Comparison of ENCODE assay signal across 8 mouse cellular contexts in the genomic region with DNA sequence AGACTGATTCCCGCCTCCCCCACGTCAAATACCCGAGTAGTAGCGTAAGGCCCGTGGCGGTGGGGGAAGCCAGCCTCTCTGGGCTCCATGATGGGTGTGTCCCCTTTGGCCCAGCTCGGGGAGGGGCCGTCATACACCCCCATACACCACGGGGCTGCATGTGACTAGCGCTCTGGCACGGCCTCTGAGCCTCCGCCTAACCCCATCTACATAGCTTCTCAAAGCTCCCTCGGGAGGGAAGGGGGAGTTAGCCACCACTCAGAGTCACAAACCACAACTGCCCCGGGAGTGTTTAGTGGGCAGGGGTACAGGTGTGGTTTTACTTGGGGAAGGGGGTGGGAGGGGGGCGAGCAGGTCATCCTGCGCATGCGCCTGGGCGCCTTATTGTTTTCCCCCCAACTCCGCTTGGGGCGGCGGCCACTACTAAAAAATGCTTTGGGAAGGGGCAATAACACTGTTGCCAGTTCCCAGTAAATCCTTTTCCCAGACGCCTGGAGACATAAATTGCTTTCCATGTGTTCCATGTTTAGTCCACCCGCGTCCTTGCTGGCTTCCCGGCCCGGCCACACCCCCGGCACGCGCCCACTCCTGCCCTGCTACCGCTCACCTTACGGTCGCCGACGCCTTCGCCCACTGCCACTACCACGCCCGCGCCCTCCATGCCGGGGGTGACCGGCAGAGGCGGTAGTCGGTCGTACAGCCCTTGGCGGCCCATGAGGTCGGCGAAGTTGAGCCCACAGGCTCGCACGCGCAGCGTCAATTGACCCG. TPM values are rescaled to one million over a fixed set of nuclear protein-coding genes. Genes with fewer than 3 reads are reported as not detected.
DNase-seq lines count a peak whose midpoint lies in the region; ATAC-seq and TF ChIP-seq lines count a peak whose summit lies in the region.

No protein-coding gene starts in this region.

- peak overlapping the region; percentile 88 for H3K27ac ChIP-seq in forebrain, embryonic 12.5 days
- 0 out of 2 replicates have a peak overlapping the region, but pooled peaks have one; percentile 12 for H3K27ac ChIP-seq in limb, embryonic 11.5 days (replicated peaks; ENCODE audit: low read depth, low read length)
- peak overlapping the region; percentile 69 for H3K27ac ChIP-seq in midbrain, embryonic 11.5 days (ENCODE audit: low read depth, low read length)

- peak overlapping the region; percentile 88 for H3K4me2 ChIP-seq in forebrain, embryonic 12.5 days
- H3K4me2 ChIP-seq in limb, embryonic 11.5 days (ENCODE audit: low read depth, severe bottlenecking), result peak overlapping the region; percentile 98
- H3K4me2 ChIP-seq in midbrain, embryonic 11.5 days, result peak overlapping the region; percentile 95

- peak; percentile 64 to 70 for DNase-seq in adrenal gland, adult 18-20 months (ENCODE audit: low spot score in 2 of 2)
- DNase-seq in heart, postnatal 36 days, result peak; percentile 66 to 79
- peak; percentile 70 for DNase-seq in limb, embryonic 11.5 days (ENCODE audit: low spot score)
- peak; percentile 94 for DNase-seq in midbrain, embryonic 11.5 days (ENCODE audit: low spot score, missing footprints)
- DNase-seq in splenic B cell, adult 2 months (ENCODE audit: low read depth, low spot score), result peak; percentile 83
- DNase-seq in layer of hippocampus, postnatal 36 days, result no peak

- peak overlapping the region; percentile 75 for H3K9ac ChIP-seq in forebrain, embryonic 12.5 days
- peak overlapping the region; percentile 53 for H3K9ac ChIP-seq in limb, embryonic 11.5 days (ENCODE audit: low read length)
- H3K9ac ChIP-seq in midbrain, embryonic 11.5 days (ENCODE audit: low read length), result peak overlapping the region; percentile 75

- no peaks in the 10 kb centered on the region for H3K9me3 ChIP-seq in E14TG2a.4 (ENCODE audit: low read length)
- no peaks in the 10 kb centered on the region for H3K9me3 ChIP-seq in forebrain, embryonic 12.5 days
- no peaks in the 10 kb centered on the region for H3K9me3 ChIP-seq in limb, embryonic 11.5 days (ENCODE audit: control insufficient read depth, low read length)
- H3K9me3 ChIP-seq in midbrain, embryonic 11.5 days (ENCODE audit: control insufficient read depth, low read length), result no peaks in the 10 kb centered on the region

- H3K36me3 ChIP-seq in E14TG2a.4 (ENCODE audit: insufficient read depth, low read length), result peaks cover 29% of the 10 kb centered on the region
- H3K36me3 ChIP-seq in forebrain, embryonic 12.5 days (replicated peaks), result peaks cover 22% of the 10 kb centered on the region
- H3K36me3 ChIP-seq in limb, embryonic 11.5 days (ENCODE audit: control insufficient read depth, insufficient read depth, low read length), result no peaks in the 10 kb centered on the region
- H3K36me3 ChIP-seq in midbrain, embryonic 11.5 days (ENCODE audit: control insufficient read depth, insufficient read depth, low read length), result no peaks in the 10 kb centered on the region; the same call in 1 of the 2 replicates
- peaks cover 2% of the 10 kb centered on the region; the same call in 1 of the 2 replicates for H3K36me3 ChIP-seq in splenic B cell, adult 2 months (ENCODE audit: control insufficient read depth, insufficient read depth, low read length, poor library complexity, severe bottlenecking)

- WGBS in forebrain, embryonic 12.5 days, result under 1% methylated on average over 49 of the region's 51 CpGs
- under 1% methylated on average over 51 of the region's 51 CpGs for whole genome bisulfite sequencing in limb, embryonic 11.5 days
- WGBS in midbrain, embryonic 11.5 days, result under 1% methylated on average over 51 of the region's 51 CpGs

- intact Hi-C loops in heart, postnatal 36 days (cut with DNase I), result loop anchor here (5.0 kb wide), 1 partner anchor 87 kb away; the partner anchor contains the start of genes Brca1 and Nbr1

- peaks cover 81% of the 10 kb centered on the region for H3K4me1 ChIP-seq in E14TG2a.4 (replicated peaks; ENCODE audit: low read depth, low read length)
- H3K4me1 ChIP-seq in forebrain, embryonic 12.5 days, result peaks cover 64% of the 10 kb centered on the region
- peaks cover 38% of the 10 kb centered on the region for H3K4me1 ChIP-seq in limb, embryonic 11.5 days (ENCODE audit: control insufficient read depth, insufficient read depth, low read length)
- H3K4me1 ChIP-seq in midbrain, embryonic 11.5 days (ENCODE audit: control insufficient read depth, insufficient read depth, low read length), result peaks cover 55% of the 10 kb centered on the region

- H3K4me3 ChIP-seq in E14TG2a.4 (replicated peaks; ENCODE audit: low read length), result peak overlapping the region; percentile 91
- peak overlapping the region; percentile 83 for H3K4me3 ChIP-seq in forebrain, embryonic 12.5 days (replicated peaks)
- peak overlapping the region; percentile 71 for H3K4me3 ChIP-seq in limb, embryonic 11.5 days (ENCODE audit: low read depth, low read length)
- H3K4me3 ChIP-seq in midbrain, embryonic 11.5 days (ENCODE audit: low read depth, low read length), result peak overlapping the region; percentile 73

- no peak for TF ChIP-seq CTCF in E14TG2a.4 (conservative IDR thresholded peaks at IDR 0.05; ENCODE audit: low read length)

- H3K27me3 ChIP-seq in E14TG2a.4 (ENCODE audit: insufficient read depth, low read length), result peaks cover 28% of the 10 kb centered on the region
- H3K27me3 ChIP-seq in forebrain, embryonic 12.5 days, result peaks cover 9% of the 10 kb centered on the region; the same call in 1 of the 2 replicates
- H3K27me3 ChIP-seq in limb, embryonic 11.5 days (ENCODE audit: control insufficient read depth, insufficient read depth, low read length), result no peaks in the 10 kb centered on the region
- peaks cover 2% of the 10 kb centered on the region; the same call in 1 of the 2 replicates for H3K27me3 ChIP-seq in midbrain, embryonic 11.5 days (ENCODE audit: control insufficient read depth, insufficient read depth, low read length)
- H3K27me3 ChIP-seq in splenic B cell, adult 2 months (ENCODE audit: control insufficient read depth, insufficient read depth, low read length, poor library complexity, severe bottlenecking), result peaks cover 4% of the 10 kb centered on the region; the same call in 1 of the 2 replicates

- ATAC-seq in forebrain, embryonic 12.5 days (ENCODE audit: low FRiP score), result peak; percentile 27
- peak; percentile 60; the same call in 1 of the 2 replicates for ATAC-seq in limb, embryonic 11.5 days (ENCODE audit: insufficient number of reproducible peaks, low FRiP score, low TSS enrichment, low read depth)
- ATAC-seq in midbrain, embryonic 11.5 days (ENCODE audit: low FRiP score), result peak; percentile 20; the same call in 1 of the 2 replicates

RNA-seq across cellular contexts. Expression of gene Rnd2, which starts 0.5 kb away (rescaled TPM):
- total RNA-seq in adrenal gland, adult 18-20 months (2021), result 10 to 100 TPM in 1 of 2 experiments, 1 to 10 TPM in 1; 9.8 to 14.9 TPM
- polyA plus RNA-seq in forebrain, embryonic 12.5 days (2016; fragmentation: Nextera tagmentation; extraction: Ambion mirVana), result 101 and 105 TPM in 2 replicates
- total RNA-seq in heart, postnatal 36 days (2021), result 1 to 10 TPM; 5.6 to 6.2 TPM
- 4.7 and 4.8 TPM in 2 replicates for polyA plus RNA-seq in limb, embryonic 11.5 days (2014; fragmentation: Nextera tagmentation; extraction: Ambion mirVana)
- polyA plus RNA-seq in midbrain, embryonic 11.5 days (2014; fragmentation: Nextera tagmentation; extraction: Ambion mirVana), result 35.5 and 37.5 TPM in 2 replicates
- 100 to 1,000 TPM; 123 TPM for total RNA-seq in layer of hippocampus, postnatal 36 days (2021)

RNA-seq across cellular contexts. Expression of gene Vat1, which starts 0.7 kb away (rescaled TPM):
- total RNA-seq in adrenal gland, adult 18-20 months (2021), result 100 to 1,000 TPM; 126 TPM
- polyA plus RNA-seq in forebrain, embryonic 12.5 days (2016; fragmentation: Nextera tagmentation; extraction: Ambion mirVana), result 62.9 and 65.4 TPM in 2 replicates
- 10 to 100 TPM; 22.0 to 24.9 TPM for total RNA-seq in heart, postnatal 36 days (2021)
- polyA plus RNA-seq in limb, embryonic 11.5 days (2014; fragmentation: Nextera tagmentation; extraction: Ambion mirVana), result 17.7 and 19.3 TPM in 2 replicates
- polyA plus RNA-seq in midbrain, embryonic 11.5 days (2014; fragmentation: Nextera tagmentation; extraction: Ambion mirVana), result 43.5 and 47.6 TPM in 2 replicates
- 10 to 100 TPM; 28.0 to 28.2 TPM for total RNA-seq in layer of hippocampus, postnatal 36 days (2021)

RNA-seq across cellular contexts. Expression of gene Ifi35, which starts 17.1 kb away (rescaled TPM):
- total RNA-seq in adrenal gland, adult 18-20 months (2021), result 10 to 100 TPM; 30.0 to 38.8 TPM
- 2.2 TPM in 2 replicates for polyA plus RNA-seq in forebrain, embryonic 12.5 days (2016; fragmentation: Nextera tagmentation; extraction: Ambion mirVana)
- total RNA-seq in heart, postnatal 36 days (2021), result 10 to 100 TPM; 13.3 to 15.6 TPM
- 3.3 and 3.4 TPM in 2 replicates for polyA plus RNA-seq in limb, embryonic 11.5 days (2014; fragmentation: Nextera tagmentation; extraction: Ambion mirVana)
- polyA plus RNA-seq in midbrain, embryonic 11.5 days (2014; fragmentation: Nextera tagmentation; extraction: Ambion mirVana), result 2.7 and 4.1 TPM in 2 replicates
- total RNA-seq in layer of hippocampus, postnatal 36 days (2021), result 1 to 10 TPM; 2.5 to 3.1 TPM

RNA-seq across cellular contexts. Expression of gene Rpl27, which starts 23.2 kb away (rescaled TPM):
- total RNA-seq in adrenal gland, adult 18-20 months (2021), result 10 to 100 TPM; 68.8 to 83.9 TPM
- 354 and 378 TPM in 2 replicates for polyA plus RNA-seq in forebrain, embryonic 12.5 days (2016; fragmentation: Nextera tagmentation; extraction: Ambion mirVana)
- total RNA-seq in heart, postnatal 36 days (2021), result 10 to 100 TPM; 48.2 to 52.4 TPM
- polyA plus RNA-seq in limb, embryonic 11.5 days (2014; fragmentation: Nextera tagmentation; extraction: Ambion mirVana), result 459 and 489 TPM in 2 replicates
- 385 and 399 TPM in 2 replicates for polyA plus RNA-seq in midbrain, embryonic 11.5 days (2014; fragmentation: Nextera tagmentation; extraction: Ambion mirVana)
- total RNA-seq in layer of hippocampus, postnatal 36 days (2021), result 10 to 100 TPM; 28.5 to 39.7 TPM

RNA-seq across cellular contexts. Expression of gene Ptges3l, which starts 40.2 kb away (rescaled TPM):
- 1 to 10 TPM; 6.1 TPM for total RNA-seq in adrenal gland, adult 18-20 months (2021)
- polyA plus RNA-seq in forebrain, embryonic 12.5 days (2016; fragmentation: Nextera tagmentation; extraction: Ambion mirVana), result 2.1 and 2.5 TPM in 2 replicates
- 10 to 100 TPM; 50.6 to 66.9 TPM for total RNA-seq in heart, postnatal 36 days (2021)
- 4.3 and 4.5 TPM in 2 replicates for polyA plus RNA-seq in limb, embryonic 11.5 days (2014; fragmentation: Nextera tagmentation; extraction: Ambion mirVana)
- 1.7 and 2.4 TPM in 2 replicates for polyA plus RNA-seq in midbrain, embryonic 11.5 days (2014; fragmentation: Nextera tagmentation; extraction: Ambion mirVana)
- 1 to 10 TPM; 1.7 to 2.0 TPM for total RNA-seq in layer of hippocampus, postnatal 36 days (2021)

Comparison
In these comparisons a context has a peak if more than half of its experiments do, and no peak if none do; other contexts are left out.
1. DNase-seq: peak in adrenal gland, adult 18-20 months (2 of 2), heart, postnatal 36 days (2 of 2), limb, embryonic 11.5 days (single experiment), midbrain, embryonic 11.5 days (single experiment) and splenic B cell, adult 2 months (single experiment); none in layer of hippocampus, postnatal 36 days (0 of 2).
2. H3K27ac ChIP-seq: peak in every context shown above with its lines; median percentile 88 in forebrain, embryonic 12.5 days; 69 in midbrain, embryonic 11.5 days; 12 in limb, embryonic 11.5 days.
3. RNA of gene Rnd2, which starts 0.5 kb away (total RNA-seq): 123 TPM in layer of hippocampus, postnatal 36 days; 9.8 to 14.9 TPM in adrenal gland, adult 18-20 months and 5.6 to 6.2 TPM in heart, postnatal 36 days; every median in the first group is over 4 times any median in the second.
4. RNA of gene Vat1, which starts 0.7 kb away (total RNA-seq): 126 TPM in adrenal gland, adult 18-20 months; 28.0 to 28.2 TPM in layer of hippocampus, postnatal 36 days and 22.0 to 24.9 TPM in heart, postnatal 36 days; every median in the first group is over 4 times any median in the second.
5. Peak in every context shown above with its lines, with median percentiles within 50 percentile points of each other: H3K4me3 ChIP-seq, ATAC-seq, H3K4me2 ChIP-seq and H3K9ac ChIP-seq.